Mouse (Mus musculus) thymus, adult 2 months (tissue): ENCODE measurements around the gene Arnt2. TPM values are rescaled to one million over a fixed set of nuclear protein-coding genes. Genes with fewer than 3 reads are reported as not detected.

Experiments
- DNase-seq: peaks from one replicate; pipeline ENCODE4 v3.0.0; 2021
- H3K27ac ChIP-seq: fragments of 200-500 bp; 2 replicates; pipeline ENCODE4 v1.5.1; 2012; ENCODE audit warnings: low read length, control low read depth; ENCODE audit not compliant: control insufficient read depth, insufficient read depth
- H3K27me3 ChIP-seq: fragments of 200-500 bp; 2 replicates; pipeline ENCODE4 v1.6.1; 2012; ENCODE audit warnings: mild to moderate bottlenecking, low read length, moderate library complexity, mixed read lengths; ENCODE audit not compliant: control insufficient read depth, insufficient read depth
- H3K36me3 ChIP-seq: fragments of 200-500 bp; 2 replicates; pipeline ENCODE4 v1.6.1; 2012; ENCODE audit warnings: mild to moderate bottlenecking, low read length, moderate library complexity; ENCODE audit not compliant: control insufficient read depth, insufficient read depth
- H3K4me1 ChIP-seq: fragments of 200-500 bp; replicated peaks from 2 replicates; pipeline ENCODE4 v1.6.1; 2012; ENCODE audit warnings: low read length; ENCODE audit not compliant: control insufficient read depth, insufficient read depth
- H3K4me3 ChIP-seq: fragments of 200-500 bp; 2 replicates; pipeline ENCODE4 v1.5.1; 2012; ENCODE audit warnings: mild to moderate bottlenecking, low read length, control low read depth, moderate library complexity; ENCODE audit not compliant: control insufficient read depth, insufficient read depth
- CTCF ChIP-seq: fragments of 200-500 bp; IDR thresholded peaks from 2 replicates; pipeline ENCODE4 v1.5.1; 2012; ENCODE audit warnings: mild to moderate bottlenecking, control low read depth, low read length, moderate library complexity, borderline replicate concordance; ENCODE audit not compliant: control insufficient read depth, poor library complexity, insufficient read depth; ENCODE audit errors: extremely low read depth
- POLR2A ChIP-seq: fragments of 200-500 bp; IDR thresholded peaks from 2 replicates; pipeline ENCODE4 v1.6.1; 2012; ENCODE audit warnings: mild to moderate bottlenecking, low read length, control low read depth, moderate library complexity; ENCODE audit not compliant: control insufficient read depth, poor library complexity, insufficient read depth; ENCODE audit errors: extremely low read depth
- WGBS: fragments of 180-500 bp; shearing (Covaris S2); methylation state at CpG from one replicate; pipeline ENCODE4 v1.1.7; 2018; 5-methylcytosine and 5-hydroxymethylcytosine counted together
- polyA plus RNA-seq: library from polyadenylated mRNA; depleted of rRNA; stranded (reverse); fragments of >200 nt; gene quantifications from 2 replicates; pipeline ENCODE4 v1.2.3, GENCODE M21; 2012

Gene Arnt2
- polyA plus RNA-seq, 1 experiment: 1.9 TPM

DNA sequence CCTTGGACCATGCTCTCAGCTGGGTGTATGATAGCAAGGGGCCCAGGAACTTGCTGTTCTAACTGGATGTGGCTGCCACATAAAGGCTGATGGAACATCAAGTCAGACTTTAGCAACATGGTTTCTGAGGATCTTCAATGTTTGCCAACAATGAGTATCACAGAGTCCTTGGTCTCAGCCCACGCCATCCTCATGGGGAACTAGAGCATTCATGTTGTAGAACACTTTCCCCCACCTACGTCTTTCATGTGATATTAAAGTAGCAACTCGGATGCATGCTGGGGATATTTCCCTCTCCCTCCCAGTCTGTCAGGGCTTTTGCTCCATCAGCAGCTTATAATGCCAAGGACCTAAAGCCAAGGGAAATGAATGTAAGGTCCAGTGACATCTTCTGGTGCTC lies 153.3 kb downstream of the Arnt2 start:
- Histone ChIP-seq H3K36me3 (no peaks in the 10 kb centered on the region), H3K4me1 (no peaks in the 10 kb centered on the region), H3K27me3 (no peaks in the 10 kb centered on the region), H3K27ac (no peak overlapping the region), H3K4me3 (no peak overlapping the region)
- no peak for DNase-seq
- WGBS: 95% methylated on average over 3 of the region's 3 CpGs
- no peak for TF ChIP-seq POLR2A
- TF ChIP-seq CTCF: no peak

DNA sequence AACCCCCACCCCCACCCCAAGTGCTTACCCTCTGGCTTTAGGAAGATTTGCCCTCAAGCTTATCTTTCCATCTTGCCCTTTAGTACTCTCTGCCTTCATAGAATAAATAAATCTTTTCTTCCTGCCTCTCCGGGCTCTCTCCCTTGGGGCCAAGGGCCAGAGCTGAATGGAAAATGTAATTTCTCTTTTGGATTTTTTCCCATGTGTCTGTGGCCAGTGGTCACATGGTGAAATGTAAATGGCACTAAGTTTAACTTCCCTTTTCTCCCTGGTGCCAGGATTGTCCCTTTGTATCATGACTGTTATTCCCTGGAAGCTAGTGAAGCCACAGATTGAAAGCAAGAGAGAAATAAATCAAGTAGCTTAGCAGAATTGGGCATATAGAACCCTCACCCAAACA lies 153.7 kb downstream of the Arnt2 start:
- no peaks in the 10 kb centered on the region for H3K27me3 ChIP-seq
- no peak for TF ChIP-seq POLR2A
- TF ChIP-seq CTCF: no peak
- no peaks in the 10 kb centered on the region for H3K36me3 ChIP-seq
- no peak overlapping the region for H3K27ac ChIP-seq
- no peak for DNase-seq
- WGBS: 66% methylated on average over 1 of the region's 1 CpGs
- H3K4me1 ChIP-seq: no peaks in the 10 kb centered on the region
- no peak overlapping the region for H3K4me3 ChIP-seq

DNA sequence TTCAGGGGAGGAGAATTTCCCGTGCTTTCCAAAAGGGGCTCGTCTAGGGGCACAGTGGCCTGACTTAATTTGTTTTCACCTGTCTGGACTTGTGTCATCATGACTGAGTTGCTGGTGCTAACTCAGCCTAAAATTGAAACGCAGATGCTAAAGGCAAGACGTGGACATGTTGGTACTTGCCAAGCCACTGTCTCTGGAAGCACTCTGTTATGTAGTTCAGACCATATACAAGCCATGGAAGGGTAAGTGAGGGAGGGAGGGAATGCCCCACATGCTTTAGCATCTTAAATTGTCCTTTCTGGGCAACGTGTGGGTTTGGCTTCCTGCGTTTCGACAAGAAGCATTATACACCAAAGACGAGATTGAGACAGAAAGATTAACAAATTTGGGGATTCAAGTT lies 155.1 kb downstream of the Arnt2 start:
- Histone ChIP-seq H3K4me3 (no peak overlapping the region), H3K27me3 (no peaks in the 10 kb centered on the region), H3K27ac (no peak overlapping the region), H3K36me3 (no peaks in the 10 kb centered on the region), H3K4me1 (no peaks in the 10 kb centered on the region)
- 77% methylated on average over 8 of the region's 8 CpGs for WGBS
- TF ChIP-seq CTCF (no peak), POLR2A (no peak)
- DNase-seq: no peak

DNA sequence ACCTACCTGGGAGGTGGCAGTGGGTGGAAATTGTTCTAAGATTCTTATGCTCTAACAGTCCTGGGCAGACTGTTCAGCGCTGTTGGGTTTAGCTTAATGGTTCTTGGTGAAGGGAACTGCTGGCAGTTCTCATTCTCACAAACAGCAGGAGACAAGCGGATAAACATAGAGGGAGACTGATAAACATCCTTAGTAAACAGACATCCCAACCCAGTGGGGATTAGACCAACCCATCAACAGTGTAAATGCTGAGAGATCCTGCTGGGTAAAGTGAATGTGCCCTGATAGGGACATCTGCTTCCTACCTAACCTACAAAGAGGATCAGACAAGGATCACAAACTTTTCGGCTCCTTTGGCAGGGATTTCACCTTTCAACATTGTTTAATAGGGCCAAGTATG lies 155.7 kb downstream of the Arnt2 start:
- Histone ChIP-seq H3K27ac (no peak overlapping the region), H3K4me1 (no peaks in the 10 kb centered on the region), H3K36me3 (no peaks in the 10 kb centered on the region), H3K4me3 (no peak overlapping the region), H3K27me3 (no peaks in the 10 kb centered on the region)
- DNase-seq: no peak
- WGBS: 86% methylated on average over 3 of the region's 3 CpGs
- no peak for TF ChIP-seq CTCF
- TF ChIP-seq POLR2A: no peak

DNA sequence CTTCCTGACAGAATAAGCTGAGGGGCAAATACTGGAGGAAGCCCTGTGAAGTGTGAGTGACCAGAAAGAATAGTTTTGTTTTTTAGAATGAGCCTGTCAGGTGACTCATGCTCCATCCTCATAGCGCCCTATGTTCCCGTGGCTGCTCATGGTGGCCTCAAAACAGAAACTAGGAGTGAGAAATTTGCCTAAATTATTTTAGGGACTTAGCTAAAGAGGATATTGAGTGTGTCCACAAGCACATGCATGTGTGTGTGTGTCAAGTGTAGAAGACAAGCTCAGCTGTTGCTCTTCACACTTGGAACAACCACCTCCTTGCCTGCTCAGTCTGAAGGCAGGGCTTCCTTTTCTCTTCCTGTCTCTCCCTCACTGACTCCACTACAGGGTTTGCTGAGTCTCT lies 158.3 kb downstream of the Arnt2 start:
- Histone ChIP-seq H3K4me3 (no peak overlapping the region), H3K27me3 (no peaks in the 10 kb centered on the region), H3K36me3 (no peaks in the 10 kb centered on the region), H3K27ac (no peak overlapping the region), H3K4me1 (no peaks in the 10 kb centered on the region)
- DNase-seq: no peak
- 70% methylated on average over 2 of the region's 2 CpGs for WGBS
- no peak for TF ChIP-seq POLR2A
- no peak for TF ChIP-seq CTCF

DNA sequence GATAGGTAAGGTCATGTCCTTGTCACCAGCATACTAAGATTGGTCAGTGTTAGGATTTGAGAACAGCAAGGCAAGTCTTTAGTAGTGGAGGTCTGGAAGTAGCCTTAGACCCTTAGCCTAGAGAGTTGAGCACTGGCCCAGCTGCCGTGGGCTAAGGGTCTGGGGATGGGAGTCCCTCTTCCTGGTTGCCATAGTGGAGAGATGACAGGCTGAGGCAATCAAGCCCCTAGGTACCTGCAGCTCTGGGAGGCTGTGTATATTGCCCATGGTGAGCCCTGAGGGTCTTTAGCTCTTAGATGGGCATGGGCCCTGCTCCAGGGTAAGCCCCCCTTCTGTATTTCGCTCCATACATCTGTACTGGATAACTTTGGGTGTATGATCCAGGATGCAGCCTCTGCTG lies 159.2 kb downstream of the Arnt2 start:
- TF ChIP-seq POLR2A (no peak), CTCF (no peak)
- WGBS: 90% methylated on average over 2 of the region's 2 CpGs
- DNase-seq: no peak
- Histone ChIP-seq H3K4me1 (no peaks in the 10 kb centered on the region), H3K27ac (no peak overlapping the region), H3K36me3 (no peaks in the 10 kb centered on the region), H3K4me3 (no peak overlapping the region), H3K27me3 (no peaks in the 10 kb centered on the region)

DNA sequence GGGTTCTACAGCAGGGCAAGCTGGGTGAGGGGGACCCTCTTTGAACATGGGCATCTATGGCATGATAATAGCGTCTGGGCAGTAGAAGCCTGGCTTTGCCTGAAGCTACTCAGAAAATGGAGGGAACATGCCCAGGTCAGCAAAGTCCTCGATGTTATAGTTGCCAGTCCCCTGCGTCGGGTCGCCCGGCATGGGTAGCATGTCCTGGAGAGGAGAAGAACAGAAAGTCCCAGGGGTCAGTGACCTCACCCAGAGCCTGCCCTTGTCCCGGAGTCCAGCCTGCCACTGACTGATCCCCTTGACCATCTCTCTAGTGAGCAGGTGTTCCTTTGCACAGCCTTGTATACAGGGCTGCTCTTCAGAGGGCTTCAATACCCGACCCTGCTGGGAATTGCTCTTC lies 160.0 kb downstream of the Arnt2 start:
- 93% methylated on average over 8 of the region's 8 CpGs for WGBS
- TF ChIP-seq POLR2A (no peak), CTCF (no peak)
- Histone ChIP-seq H3K4me1 (no peaks in the 10 kb centered on the region), H3K4me3 (no peak overlapping the region), H3K27ac (no peak overlapping the region), H3K36me3 (no peaks in the 10 kb centered on the region), H3K27me3 (no peaks in the 10 kb centered on the region)
- no peak for DNase-seq
